Mouse (Mus musculus): ENCODE measurements at regions not wholly inside any gene's neighbourhood (a gene's known extent, or its start where the extent isn't known, plus 50 kb on each side); places are given as distances from the start of the nearest gene placed in this dataset.

DNA sequence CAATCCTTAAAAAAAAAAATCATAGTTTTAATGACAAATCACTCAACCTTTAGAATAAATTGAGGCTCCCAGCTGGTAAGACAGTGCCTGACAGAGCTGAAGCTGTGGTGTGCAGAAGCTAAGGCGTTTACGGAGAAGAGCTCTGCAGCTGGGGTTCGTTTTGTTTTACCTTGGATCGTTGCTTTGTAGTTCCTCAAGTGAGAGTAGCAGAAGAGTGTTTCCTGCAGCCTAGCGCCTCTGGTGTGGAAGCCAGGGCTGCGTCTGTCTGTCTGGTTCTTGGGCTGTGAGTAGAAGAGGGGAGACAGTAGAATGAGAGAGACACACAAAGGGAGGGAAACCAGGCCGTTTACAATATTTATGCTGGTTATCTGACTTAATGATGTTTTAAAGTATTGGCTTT, 296.8 kb downstream of the Irs2 start:
- no peak overlapping the region for H3K27ac ChIP-seq (replicated peaks; ENCODE audit: low read depth, low read length)
- H3K36me3 ChIP-seq (ENCODE audit: control insufficient read depth, insufficient read depth, low read length): no peaks in the 10 kb centered on the region
- ATAC-seq (ENCODE audit: insufficient number of reproducible peaks, low FRiP score, low TSS enrichment, low read depth): no peak
- no peaks in the 10 kb centered on the region for H3K27me3 ChIP-seq (ENCODE audit: control insufficient read depth, insufficient read depth, low read length)
- no peaks in the 10 kb centered on the region for H3K4me1 ChIP-seq (ENCODE audit: control insufficient read depth, insufficient read depth, low read length)
- WGBS: 46% methylated on average over 7 of the region's 7 CpGs
- no peak overlapping the region for H3K4me2 ChIP-seq (ENCODE audit: low read depth, severe bottlenecking)
- H3K9me3 ChIP-seq (ENCODE audit: control insufficient read depth, low read length): no peaks in the 10 kb centered on the region
- no peak overlapping the region for H3K4me3 ChIP-seq (ENCODE audit: low read depth, low read length)
- no peak for DNase-seq (ENCODE audit: low spot score)
- H3K9ac ChIP-seq (ENCODE audit: low read length): no peak overlapping the region

DNA sequence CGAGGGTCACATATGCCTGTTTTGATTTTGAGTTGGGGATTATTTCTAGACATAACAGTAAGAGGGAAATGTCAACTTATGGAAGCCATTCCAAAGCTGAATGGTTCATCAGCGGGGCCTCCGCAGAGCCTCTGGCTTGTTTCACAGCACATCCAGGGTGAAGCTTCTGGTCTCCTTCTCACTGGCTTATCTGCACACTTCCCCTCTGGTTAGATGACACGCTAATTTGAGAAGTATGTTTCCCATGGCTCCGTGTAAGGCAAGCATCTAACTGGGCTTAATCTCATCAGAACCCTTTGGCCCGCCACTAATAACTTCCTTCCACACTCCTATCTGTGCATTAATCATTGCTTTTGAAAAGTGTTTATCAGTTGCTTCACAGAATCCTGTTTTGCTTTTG, 299.7 kb downstream of the Irs2 start:
- ATAC-seq (ENCODE audit: insufficient number of reproducible peaks, low FRiP score, low TSS enrichment, low read depth): no peak
- no peaks in the 10 kb centered on the region for H3K27me3 ChIP-seq (ENCODE audit: control insufficient read depth, insufficient read depth, low read length)
- H3K36me3 ChIP-seq (ENCODE audit: control insufficient read depth, insufficient read depth, low read length): no peaks in the 10 kb centered on the region
- no peak overlapping the region for H3K4me2 ChIP-seq (ENCODE audit: low read depth, severe bottlenecking)
- 85% methylated on average over 6 of the region's 6 CpGs for WGBS
- DNase-seq (ENCODE audit: low spot score): no peak
- H3K4me1 ChIP-seq (ENCODE audit: control insufficient read depth, insufficient read depth, low read length): no peaks in the 10 kb centered on the region
- H3K4me3 ChIP-seq (ENCODE audit: low read depth, low read length): no peak overlapping the region
- H3K9me3 ChIP-seq (ENCODE audit: control insufficient read depth, low read length): no peaks in the 10 kb centered on the region
- H3K27ac ChIP-seq (replicated peaks; ENCODE audit: low read depth, low read length): no peak overlapping the region
- H3K9ac ChIP-seq (ENCODE audit: low read length): no peak overlapping the region

DNA sequence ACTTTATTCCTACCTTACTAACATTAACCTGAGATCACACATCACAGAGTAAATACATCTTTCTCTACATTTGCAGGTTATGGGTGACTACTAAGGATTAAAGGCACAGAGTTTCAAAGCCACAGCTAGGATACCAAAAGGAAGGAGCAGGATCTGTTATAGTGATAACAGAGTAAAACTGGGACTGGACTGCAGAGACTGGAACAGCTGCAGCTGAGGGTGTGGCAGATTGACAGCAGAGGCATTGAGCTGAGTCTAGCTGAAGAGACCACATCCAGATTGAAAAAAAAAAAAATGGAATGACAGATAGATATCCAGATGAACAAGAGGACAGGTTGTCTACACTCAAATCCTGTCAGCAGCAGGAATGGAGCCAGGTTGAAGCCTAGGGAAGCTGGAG, 301.1 kb downstream of the Irs2 start:
- no peak for DNase-seq (ENCODE audit: low spot score)
- no peaks in the 10 kb centered on the region for H3K27me3 ChIP-seq (ENCODE audit: control insufficient read depth, insufficient read depth, low read length)
- no peak overlapping the region for H3K27ac ChIP-seq (replicated peaks; ENCODE audit: low read depth, low read length)
- H3K4me1 ChIP-seq (ENCODE audit: control insufficient read depth, insufficient read depth, low read length): no peaks in the 10 kb centered on the region
- H3K4me2 ChIP-seq (ENCODE audit: low read depth, severe bottlenecking): no peak overlapping the region
- no peak overlapping the region for H3K4me3 ChIP-seq (ENCODE audit: low read depth, low read length)
- ATAC-seq (ENCODE audit: insufficient number of reproducible peaks, low FRiP score, low TSS enrichment, low read depth): no peak
- no peaks in the 10 kb centered on the region for H3K9me3 ChIP-seq (ENCODE audit: control insufficient read depth, low read length)
- H3K36me3 ChIP-seq (ENCODE audit: control insufficient read depth, insufficient read depth, low read length): no peaks in the 10 kb centered on the region
- no peak overlapping the region for H3K9ac ChIP-seq (ENCODE audit: low read length)

DNA sequence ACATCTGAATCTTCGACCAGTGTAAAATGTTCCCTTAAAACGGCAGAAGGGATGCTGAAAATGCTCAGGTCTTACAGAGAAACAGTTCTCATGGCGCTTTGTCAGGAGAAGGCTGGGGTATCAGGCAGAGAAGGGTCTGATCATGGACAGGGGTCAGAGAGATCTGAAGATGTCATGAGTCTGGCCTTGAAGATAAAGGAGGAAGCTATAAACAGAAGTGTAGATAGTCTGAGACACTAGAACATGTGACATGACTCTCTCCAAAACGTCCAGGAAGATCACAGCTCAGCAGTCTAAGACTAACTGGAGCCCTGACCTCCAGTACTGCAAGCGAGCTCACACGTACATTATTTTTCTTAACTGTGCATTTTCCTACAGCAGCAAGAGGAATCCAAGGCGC, 302.3 kb downstream of the Irs2 start:
- Histone ChIP-seq H3K4me1 (ENCODE audit: control insufficient read depth, insufficient read depth, low read length) (no peaks in the 10 kb centered on the region), H3K9ac (ENCODE audit: low read length) (no peak overlapping the region), H3K36me3 (ENCODE audit: control insufficient read depth, insufficient read depth, low read length) (no peaks in the 10 kb centered on the region), H3K9me3 (ENCODE audit: control insufficient read depth, low read length) (no peaks in the 10 kb centered on the region), H3K4me2 (ENCODE audit: low read depth, severe bottlenecking) (no peak overlapping the region), H3K27me3 (ENCODE audit: control insufficient read depth, insufficient read depth, low read length) (no peaks in the 10 kb centered on the region), H3K4me3 (ENCODE audit: low read depth, low read length) (no peak overlapping the region), H3K27ac (replicated peaks; ENCODE audit: low read depth, low read length) (no peak overlapping the region)
- DNase-seq (ENCODE audit: low spot score): no peak
- 71% methylated on average over 7 of the region's 7 CpGs for WGBS
- ATAC-seq (ENCODE audit: insufficient number of reproducible peaks, low FRiP score, low TSS enrichment, low read depth): no peak

DNA sequence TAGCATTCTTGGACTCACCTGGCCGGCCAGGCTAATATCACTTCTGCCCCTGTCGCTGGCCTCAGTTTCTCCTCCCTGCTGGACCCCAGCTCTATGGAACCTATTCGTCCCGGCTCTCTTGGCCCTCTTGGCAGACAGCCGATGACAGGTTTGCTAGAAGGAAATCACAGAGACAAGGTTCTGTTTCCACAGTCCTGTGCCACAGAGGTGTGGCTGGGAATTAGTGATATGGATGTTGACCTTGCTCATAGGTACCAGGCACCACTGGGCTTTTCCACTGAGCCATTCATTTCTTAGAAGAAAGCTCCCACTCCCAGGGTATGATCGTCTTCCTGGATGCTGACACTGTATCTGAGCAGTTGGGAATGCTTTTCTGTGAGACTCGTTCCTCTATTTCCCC, 305.5 kb downstream of the Irs2 start:
- H3K4me1 ChIP-seq (ENCODE audit: control insufficient read depth, insufficient read depth, low read length): no peaks in the 10 kb centered on the region
- H3K9me3 ChIP-seq (ENCODE audit: control insufficient read depth, low read length): no peaks in the 10 kb centered on the region
- ATAC-seq (ENCODE audit: insufficient number of reproducible peaks, low FRiP score, low TSS enrichment, low read depth) (no peak), DNase-seq (ENCODE audit: low spot score) (no peak)
- H3K9ac ChIP-seq (ENCODE audit: low read length): no peak overlapping the region
- H3K27me3 ChIP-seq (ENCODE audit: control insufficient read depth, insufficient read depth, low read length): no peaks in the 10 kb centered on the region
- no peak overlapping the region for H3K4me2 ChIP-seq (ENCODE audit: low read depth, severe bottlenecking)
- no peak overlapping the region for H3K27ac ChIP-seq (replicated peaks; ENCODE audit: low read depth, low read length)
- H3K36me3 ChIP-seq (ENCODE audit: control insufficient read depth, insufficient read depth, low read length): no peaks in the 10 kb centered on the region
- WGBS: 94% methylated on average over 7 of the region's 7 CpGs
- H3K4me3 ChIP-seq (ENCODE audit: low read depth, low read length): no peak overlapping the region

DNA sequence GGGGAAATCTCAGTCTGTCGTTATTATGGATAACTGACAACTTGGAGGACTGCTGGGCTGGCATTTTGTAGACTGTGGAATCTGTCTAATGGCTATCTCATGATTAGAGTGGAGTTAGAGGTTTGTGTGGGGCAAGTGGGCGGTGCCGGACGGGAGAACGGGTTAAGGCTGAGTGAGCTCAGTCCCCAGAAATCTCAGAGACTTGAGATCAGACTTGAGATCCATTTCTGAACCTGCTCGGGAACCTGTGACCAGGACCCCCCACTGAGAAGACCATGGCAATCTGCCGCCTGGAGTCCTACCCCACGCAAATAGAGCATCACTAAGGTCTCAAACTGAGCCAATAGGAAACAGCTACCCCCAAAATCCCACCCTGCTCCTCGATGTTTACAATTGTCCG, 306.0 kb downstream of the Irs2 start:
- Histone ChIP-seq H3K36me3 (ENCODE audit: control insufficient read depth, insufficient read depth, low read length) (no peaks in the 10 kb centered on the region), H3K27ac (replicated peaks; ENCODE audit: low read depth, low read length) (no peak overlapping the region), H3K4me1 (ENCODE audit: control insufficient read depth, insufficient read depth, low read length) (no peaks in the 10 kb centered on the region), H3K4me3 (ENCODE audit: low read depth, low read length) (no peak overlapping the region), H3K9me3 (ENCODE audit: control insufficient read depth, low read length) (no peaks in the 10 kb centered on the region), H3K27me3 (ENCODE audit: control insufficient read depth, insufficient read depth, low read length) (no peaks in the 10 kb centered on the region), H3K9ac (ENCODE audit: low read length) (no peak overlapping the region), H3K4me2 (ENCODE audit: low read depth, severe bottlenecking) (no peak overlapping the region)
- DNase-seq (ENCODE audit: low spot score): no peak
- 84% methylated on average over 10 of the region's 10 CpGs for WGBS
- no peak for ATAC-seq (ENCODE audit: insufficient number of reproducible peaks, low FRiP score, low TSS enrichment, low read depth)

DNA sequence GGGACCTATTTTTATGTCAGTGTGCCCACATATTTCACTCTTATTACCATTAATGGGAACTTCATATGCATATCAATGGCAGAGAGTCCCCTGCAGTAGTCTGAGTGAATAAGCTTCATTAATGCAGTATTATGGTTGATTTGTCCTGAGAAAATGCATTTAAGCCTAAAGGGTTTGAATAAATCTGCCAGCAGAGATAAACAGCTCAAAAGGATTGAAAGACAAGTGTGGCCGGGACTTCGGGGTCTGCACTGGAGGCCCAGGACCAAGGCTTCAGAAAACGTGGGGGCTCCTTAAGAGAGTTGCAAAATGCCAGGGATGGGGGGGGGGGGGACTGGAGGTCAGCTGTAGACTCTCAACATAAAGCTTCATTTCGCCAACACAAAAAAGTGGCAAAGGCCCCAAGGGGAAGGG, 306.6 kb downstream of the Irs2 start:
- WGBS: 90% methylated on average over 4 of the region's 4 CpGs
- Histone ChIP-seq H3K27me3 (ENCODE audit: control insufficient read depth, insufficient read depth, low read length) (no peaks in the 10 kb centered on the region), H3K4me1 (ENCODE audit: control insufficient read depth, insufficient read depth, low read length) (no peaks in the 10 kb centered on the region), H3K36me3 (ENCODE audit: control insufficient read depth, insufficient read depth, low read length) (no peaks in the 10 kb centered on the region), H3K4me2 (ENCODE audit: low read depth, severe bottlenecking) (no peak overlapping the region), H3K9me3 (ENCODE audit: control insufficient read depth, low read length) (no peaks in the 10 kb centered on the region), H3K9ac (ENCODE audit: low read length) (no peak overlapping the region), H3K4me3 (ENCODE audit: low read depth, low read length) (no peak overlapping the region), H3K27ac (replicated peaks; ENCODE audit: low read depth, low read length) (no peak overlapping the region)
- ATAC-seq (ENCODE audit: insufficient number of reproducible peaks, low FRiP score, low TSS enrichment, low read depth): no peak
- DNase-seq (ENCODE audit: low spot score): no peak

DNA sequence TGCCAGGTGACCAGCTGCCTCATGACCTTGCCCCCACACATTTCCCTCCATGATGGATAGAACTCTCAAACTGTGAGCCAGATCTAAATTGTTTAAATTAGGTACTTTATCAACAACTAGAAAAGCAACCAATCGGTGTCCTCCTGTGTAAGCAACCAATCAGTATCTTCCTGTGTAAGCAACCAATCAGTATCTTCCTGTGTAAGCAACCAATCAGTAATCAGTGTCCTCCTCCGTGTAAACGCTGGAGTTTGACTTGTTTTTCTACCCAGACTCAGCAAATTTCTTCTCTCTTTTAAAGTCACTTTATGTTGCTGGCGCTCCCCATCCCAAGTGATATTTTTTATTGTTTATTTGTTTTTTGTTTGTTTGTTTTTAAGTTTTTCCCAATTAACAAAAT, 307.0 kb downstream of the Irs2 start:
- Histone ChIP-seq H3K9me3 (ENCODE audit: control insufficient read depth, low read length) (no peaks in the 10 kb centered on the region), H3K27ac (replicated peaks; ENCODE audit: low read depth, low read length) (no peak overlapping the region), H3K27me3 (ENCODE audit: control insufficient read depth, insufficient read depth, low read length) (no peaks in the 10 kb centered on the region), H3K36me3 (ENCODE audit: control insufficient read depth, insufficient read depth, low read length) (no peaks in the 10 kb centered on the region), H3K4me3 (ENCODE audit: low read depth, low read length) (no peak overlapping the region), H3K4me2 (ENCODE audit: low read depth, severe bottlenecking) (no peak overlapping the region), H3K9ac (ENCODE audit: low read length) (no peak overlapping the region), H3K4me1 (ENCODE audit: control insufficient read depth, insufficient read depth, low read length) (no peaks in the 10 kb centered on the region)
- no peak for ATAC-seq (ENCODE audit: insufficient number of reproducible peaks, low FRiP score, low TSS enrichment, low read depth)
- no peak for DNase-seq (ENCODE audit: low spot score)
- 69% methylated on average over 4 of the region's 4 CpGs for WGBS

DNA sequence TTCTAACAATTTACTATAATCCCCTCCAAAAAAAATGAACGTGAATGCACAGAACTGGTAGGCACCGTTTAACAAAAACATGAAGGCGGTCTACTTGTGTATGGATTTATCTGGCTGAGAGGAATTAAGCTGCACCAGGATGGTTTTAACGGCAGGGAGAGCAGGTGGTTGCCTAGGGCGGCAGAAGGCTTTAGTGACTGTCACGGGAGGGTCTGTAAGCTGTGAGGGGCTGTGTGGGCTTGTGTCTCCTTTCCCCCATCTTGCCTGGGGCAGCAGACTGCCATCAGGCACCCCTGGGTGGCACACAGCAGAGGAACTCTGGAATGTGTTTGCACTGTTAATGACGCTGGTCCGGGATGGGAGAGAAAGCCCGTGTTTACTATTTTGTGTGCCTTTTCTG, 308.6 kb downstream of the Irs2 start:
- no peak overlapping the region for H3K4me3 ChIP-seq (ENCODE audit: low read depth, low read length)
- no peaks in the 10 kb centered on the region for H3K36me3 ChIP-seq (ENCODE audit: control insufficient read depth, insufficient read depth, low read length)
- no peaks in the 10 kb centered on the region for H3K4me1 ChIP-seq (ENCODE audit: control insufficient read depth, insufficient read depth, low read length)
- no peaks in the 10 kb centered on the region for H3K27me3 ChIP-seq (ENCODE audit: control insufficient read depth, insufficient read depth, low read length)
- ATAC-seq (ENCODE audit: insufficient number of reproducible peaks, low FRiP score, low TSS enrichment, low read depth) (no peak), DNase-seq (ENCODE audit: low spot score) (no peak)
- H3K27ac ChIP-seq (replicated peaks; ENCODE audit: low read depth, low read length): no peak overlapping the region
- H3K9me3 ChIP-seq (ENCODE audit: control insufficient read depth, low read length): no peaks in the 10 kb centered on the region
- H3K4me2 ChIP-seq (ENCODE audit: low read depth, severe bottlenecking): no peak overlapping the region
- WGBS: 84% methylated on average over 9 of the region's 9 CpGs
- no peak overlapping the region for H3K9ac ChIP-seq (ENCODE audit: low read length)
